Mouse (Mus musculus) liver, embryonic 13.5 days (tissue): Measurements from ENCODE around the gene Srf. TPM values are rescaled to one million over a fixed set of nuclear protein-coding genes. Genes with fewer than 3 reads are reported as not detected.

ENCODE experiments used
- ATAC-seq: fragments of 200-750 bp; cut with Nextera tagmentation; 2 replicates; pipeline ENCODE4 v1.8.0; 2017; ENCODE audit warnings: low read depth, mild to moderate bottlenecking, moderate number of reproducible peaks, moderate library complexity
- DNase-seq: peaks from one replicate; pipeline ENCODE4 v3.0.0; 2022
- H3K27ac ChIP-seq: fragments of 300-500 bp; sonication (generic); 2 replicates; pipeline ENCODE4 v1.5.1; 2015; ENCODE audit warnings: moderate library complexity, mild to moderate bottlenecking, inconsistent platforms
- H3K27me3 ChIP-seq: fragments of 300-500 bp; sonication (generic); 2 replicates; pipeline ENCODE4 v1.6.1; 2015; ENCODE audit warnings: mild to moderate bottlenecking, inconsistent platforms
- H3K36me3 ChIP-seq: fragments of 300-500 bp; sonication (generic); 2 replicates; pipeline ENCODE4 v1.6.1; 2015; ENCODE audit warnings: mild to moderate bottlenecking, inconsistent platforms
- H3K4me1 ChIP-seq: fragments of 300-500 bp; sonication (generic); replicated peaks from 2 replicates; pipeline ENCODE4 v1.6.1; 2015; ENCODE audit warnings: inconsistent platforms
- H3K4me2 ChIP-seq: fragments of 300-500 bp; sonication (generic); 2 replicates; pipeline ENCODE4 v1.6.1; 2015; ENCODE audit warnings: inconsistent platforms, mild to moderate bottlenecking, moderate library complexity
- H3K4me3 ChIP-seq: fragments of 300-500 bp; sonication (generic); replicated peaks from 2 replicates; pipeline ENCODE4 v1.5.1; 2015; ENCODE audit warnings: mild to moderate bottlenecking, inconsistent platforms
- H3K9ac ChIP-seq: fragments of 300-500 bp; sonication (generic); 2 replicates; pipeline ENCODE4 v1.6.1; 2015; ENCODE audit warnings: mild to moderate bottlenecking, inconsistent platforms
- H3K9me3 ChIP-seq: fragments of 300-500 bp; sonication (generic); replicated peaks from 2 replicates; pipeline ENCODE4 v1.6.1; 2016; ENCODE audit warnings: inconsistent platforms
- WGBS: fragments of 180-500 bp; shearing (Covaris S2); methylation state at CpG from one replicate; pipeline ENCODE4 v1.1.7; 2015; ENCODE audit not compliant: insufficient replicate concordance; 5-methylcytosine and 5-hydroxymethylcytosine counted together
- polyA plus RNA-seq: library from polyadenylated mRNA; unstranded; fragments of >200 nt; fragmentation: Nextera tagmentation; extraction: Ambion mirVana; gene quantifications from 2 replicates; pipeline ENCODE4 v1.2.1, GENCODE M21; 2015

Gene Srf
- polyA plus RNA-seq, 1 experiment from 2014 or later: 2.9 TPM

DNA sequence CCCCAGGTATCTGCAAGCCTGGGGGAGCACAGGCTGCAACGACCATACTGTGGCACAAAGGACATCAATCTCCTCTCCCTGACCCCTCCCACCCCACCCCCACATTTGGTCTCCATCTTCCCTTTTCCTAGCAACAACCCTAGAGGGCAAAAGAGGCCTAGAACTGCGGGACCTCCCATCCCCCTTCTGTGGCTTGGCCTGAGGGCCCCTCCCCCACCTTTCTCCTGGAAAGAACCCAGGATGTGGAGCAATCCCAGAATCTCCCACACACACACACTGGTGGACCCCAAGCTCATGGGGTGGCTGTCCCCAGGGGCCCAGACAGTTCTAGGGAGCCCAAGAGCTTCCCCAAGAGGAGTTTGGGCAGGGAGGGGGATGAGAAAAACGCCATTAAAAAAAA lies 8.1 kb downstream of the Srf start:
- Histone ChIP-seq H3K9me3 (no peaks in the 10 kb centered on the region), H3K4me2 (no peak overlapping the region), H3K36me3 (peaks cover 44% of the 10 kb centered on the region), H3K27ac (no peak overlapping the region), H3K4me1 (peaks cover 36% of the 10 kb centered on the region), H3K27me3 (peaks cover 47% of the 10 kb centered on the region), H3K4me3 (no peak overlapping the region), H3K9ac (no peak overlapping the region)
- DNase-seq: no peak
- no peak for ATAC-seq
- WGBS: 39% methylated on average over 3 of the region's 3 CpGs

DNA sequence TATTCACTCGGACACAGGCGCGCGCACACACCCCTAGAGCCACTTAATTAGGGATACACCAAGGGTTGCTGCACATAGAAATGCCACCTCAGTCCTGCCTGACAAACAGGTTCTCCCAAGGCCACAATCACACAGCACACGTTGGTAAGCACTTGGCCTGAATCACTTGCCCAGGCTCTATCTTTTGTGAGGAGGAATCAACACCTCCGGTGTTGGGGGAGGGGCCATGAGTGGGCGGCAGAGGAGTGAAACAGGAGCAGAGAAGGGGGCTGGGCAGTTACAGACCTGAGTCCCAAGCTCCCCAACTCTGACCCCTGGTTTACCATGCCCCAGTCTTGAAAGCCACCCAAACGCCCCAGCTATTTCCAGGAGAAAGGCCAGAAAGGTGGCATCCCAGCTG lies 9.0 kb downstream of the Srf start:
- peaks cover 29% of the 10 kb centered on the region for H3K4me1 ChIP-seq
- 39% methylated on average over 8 of the region's 8 CpGs for WGBS
- no peak overlapping the region for H3K27ac ChIP-seq
- H3K4me3 ChIP-seq: no peak overlapping the region
- ATAC-seq (no peak), DNase-seq (no peak)
- H3K4me2 ChIP-seq: no peak overlapping the region
- H3K36me3 ChIP-seq: peaks cover 38% of the 10 kb centered on the region
- no peaks in the 10 kb centered on the region for H3K9me3 ChIP-seq
- no peak overlapping the region for H3K9ac ChIP-seq
- H3K27me3 ChIP-seq: peaks cover 47% of the 10 kb centered on the region

DNA sequence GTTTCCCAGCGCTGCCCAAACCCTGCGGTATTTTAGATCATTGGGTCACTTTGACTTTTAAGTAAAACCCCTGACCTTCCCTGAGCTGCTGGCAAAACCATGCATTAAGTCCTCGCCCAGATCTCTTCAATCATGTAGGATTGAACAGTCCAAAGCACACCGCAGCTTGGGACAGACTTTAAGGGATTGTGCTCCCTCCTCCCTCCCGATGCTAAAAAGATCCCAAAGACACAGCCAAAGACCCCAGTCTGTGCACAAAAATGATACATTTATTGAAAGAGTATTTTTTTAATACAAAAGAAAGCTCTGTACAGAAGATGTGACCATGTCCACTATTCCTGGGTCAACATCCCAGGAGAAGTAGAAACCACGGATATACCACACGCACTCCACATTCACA lies 9.4 kb downstream of the Srf start:
- H3K4me2 ChIP-seq: peak overlapping the region; percentile 67
- DNase-seq: no peak
- ATAC-seq: no peak
- no peak overlapping the region for H3K27ac ChIP-seq
- H3K27me3 ChIP-seq: peaks cover 47% of the 10 kb centered on the region
- no peak overlapping the region for H3K9ac ChIP-seq
- 26% methylated on average over 7 of the region's 7 CpGs for WGBS
- peak overlapping the region; percentile 54 for H3K4me3 ChIP-seq
- no peaks in the 10 kb centered on the region for H3K9me3 ChIP-seq
- peaks cover 34% of the 10 kb centered on the region for H3K36me3 ChIP-seq
- peaks cover 29% of the 10 kb centered on the region for H3K4me1 ChIP-seq

DNA sequence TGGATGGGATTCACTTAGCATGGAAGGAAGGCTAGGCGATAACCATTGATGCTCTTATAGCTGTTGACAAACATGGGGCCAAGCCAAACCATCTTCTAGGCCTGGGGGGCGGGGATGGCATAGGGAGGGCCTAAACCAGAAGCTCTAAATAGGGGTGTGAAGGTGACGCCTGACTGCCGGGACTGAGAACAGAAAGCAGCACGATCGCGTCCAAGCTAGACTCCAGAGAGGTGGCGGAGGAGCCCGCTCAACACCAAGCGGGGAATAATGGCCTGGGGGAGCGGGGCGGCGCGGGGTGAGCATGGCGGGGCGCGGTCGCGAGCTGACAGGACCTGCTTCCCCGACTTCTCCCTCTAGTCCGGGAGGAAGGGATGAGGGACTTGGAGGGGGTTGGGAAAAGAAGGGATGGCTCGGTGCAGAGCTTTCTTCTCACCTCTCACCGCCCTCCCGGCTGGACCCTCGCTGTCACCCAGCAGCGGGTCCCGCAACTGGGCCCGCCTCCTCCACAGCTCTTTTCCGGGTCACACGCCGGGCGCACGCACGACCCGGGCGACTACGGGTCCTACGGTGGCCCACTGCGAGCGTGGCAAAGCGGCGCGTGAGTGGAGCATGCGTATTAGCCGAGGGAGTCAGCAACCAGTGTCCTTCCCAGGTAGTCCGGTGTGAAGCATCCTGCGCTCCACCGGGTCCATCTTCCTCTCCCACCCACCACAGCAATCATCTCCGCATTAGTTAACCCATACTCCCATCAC lies 10.0 kb downstream of the Srf start, which contains the start of gene Cul9:
Gene Cul9 (minus strand): TSS at position 576 of the 752 bp plus-strand sequence.
- Histone ChIP-seq H3K9ac (peak within 1 kb of the TSS; percentile 55), H3K27ac (no peak within 1 kb of the TSS), H3K27me3 (peaks cover 47% of the 10 kb centered on the region), H3K4me3 (peak within 1 kb of the TSS; percentile 54), H3K4me1 (peaks cover 29% of the 10 kb centered on the region), H3K36me3 (peaks cover 28% of the 10 kb centered on the region), H3K4me2 (peak within 1 kb of the TSS; percentile 67), H3K9me3 (no peaks in the 10 kb centered on the region)
- 5% methylated on average over 47 of the region's 49 CpGs for WGBS
- ATAC-seq (no peak; the same call in 1 of the 2 replicates), DNase-seq (no peak)

DNA sequence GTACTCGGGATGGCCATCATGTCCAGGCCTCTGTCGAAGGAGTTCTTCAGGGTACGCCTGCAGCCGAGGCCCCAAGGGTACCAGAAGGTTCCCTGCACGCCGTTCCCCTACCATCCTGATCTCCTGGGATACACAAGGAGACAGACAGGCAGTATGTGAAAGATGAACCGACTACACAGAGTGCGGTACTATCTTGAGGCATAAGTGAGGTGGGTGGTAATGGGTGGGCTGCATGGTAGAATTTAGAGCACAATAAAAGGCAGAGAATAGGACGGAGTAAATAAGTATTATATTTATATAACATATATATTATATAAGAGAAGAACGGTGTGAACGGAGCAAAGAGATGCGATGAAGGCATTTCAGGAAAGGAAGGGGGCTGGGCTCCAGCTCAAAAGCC lies 12.3 kb downstream of the Srf start:
- no peak for ATAC-seq
- Histone ChIP-seq H3K4me3 (no peak overlapping the region), H3K36me3 (peaks cover 7% of the 10 kb centered on the region), H3K4me2 (no peak overlapping the region), H3K4me1 (peaks cover 26% of the 10 kb centered on the region), H3K27ac (no peak overlapping the region), H3K9me3 (no peaks in the 10 kb centered on the region), H3K9ac (no peak overlapping the region), H3K27me3 (peaks cover 61% of the 10 kb centered on the region)
- no peak for DNase-seq
- 81% methylated on average over 12 of the region's 12 CpGs for WGBS

DNA sequence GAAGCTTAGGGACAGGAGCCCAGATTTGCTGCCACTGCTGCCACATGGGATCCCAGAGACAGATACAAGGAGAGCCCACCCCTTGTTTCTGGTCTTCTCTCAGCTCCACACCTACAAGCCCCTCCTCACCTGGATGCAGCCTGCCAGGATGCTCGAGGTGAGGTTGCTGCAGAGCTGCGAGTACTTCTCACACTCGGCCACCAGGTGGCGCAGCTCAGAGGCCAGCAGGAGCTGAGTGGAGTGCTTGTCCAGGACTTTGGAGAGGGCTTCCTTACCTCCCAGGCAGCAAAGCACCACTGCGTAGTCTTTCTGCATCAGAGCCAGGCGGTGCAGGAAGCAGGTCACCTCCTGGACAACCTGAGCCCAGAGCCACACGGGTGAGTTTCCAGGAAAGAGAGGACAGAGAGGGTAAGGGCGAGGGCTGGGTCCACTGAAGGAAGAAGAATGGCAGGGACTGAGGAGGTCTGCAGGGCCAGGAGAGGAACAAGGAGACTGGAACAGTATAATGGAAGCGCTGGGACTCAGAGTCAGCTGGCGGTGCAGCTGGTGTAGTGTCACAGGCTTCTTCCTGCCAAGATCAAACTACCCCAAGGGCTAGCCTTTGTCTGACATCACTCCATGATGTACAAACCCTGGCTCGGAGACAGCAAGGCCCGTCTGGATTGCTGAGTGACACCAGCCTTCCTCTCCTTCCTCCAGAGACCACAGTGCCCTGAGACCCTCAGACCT lies 30.2 kb downstream of the Srf start:
- ATAC-seq: peak; percentile 20; the same call in 1 of the 2 replicates
- no peaks in the 10 kb centered on the region for H3K36me3 ChIP-seq

DNA sequence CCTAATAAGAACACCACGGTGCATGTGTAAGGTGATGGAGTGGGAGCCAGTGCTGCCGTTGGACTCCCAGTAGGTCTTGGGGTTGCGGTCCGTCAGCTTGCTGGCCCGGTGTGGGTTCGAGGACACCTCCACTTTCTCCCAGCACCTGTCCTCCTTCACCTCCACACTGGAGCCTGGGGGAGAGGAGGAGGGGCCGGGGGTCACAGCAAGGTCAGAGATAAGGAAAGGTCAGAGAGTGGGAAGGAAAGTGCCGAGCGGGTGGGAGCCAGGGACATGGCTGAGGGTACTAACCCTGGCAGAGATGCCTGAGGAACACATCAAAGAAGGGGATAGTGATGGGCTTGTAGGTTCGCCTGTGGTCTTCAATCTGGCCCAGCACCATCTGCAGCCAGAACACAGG lies 30.9 kb downstream of the Srf start:
- peaks cover 34% of the 10 kb centered on the region for H3K27me3 ChIP-seq
- no peak for ATAC-seq
- 66% methylated on average over 10 of the region's 10 CpGs for WGBS

More for the DNA sequence above, 30.2 kb downstream of the Srf start:
- Histone ChIP-seq H3K27me3 (peaks cover 27% of the 10 kb centered on the region), H3K9me3 (no peaks in the 10 kb centered on the region), H3K4me3 (no peak overlapping the region), H3K4me1 (no peaks in the 10 kb centered on the region), H3K27ac (no peak overlapping the region), H3K4me2 (no peak overlapping the region), H3K9ac (no peak overlapping the region)
- peak; percentile 48 for DNase-seq
- 28% methylated on average over 12 of the region's 12 CpGs for WGBS

DNA sequence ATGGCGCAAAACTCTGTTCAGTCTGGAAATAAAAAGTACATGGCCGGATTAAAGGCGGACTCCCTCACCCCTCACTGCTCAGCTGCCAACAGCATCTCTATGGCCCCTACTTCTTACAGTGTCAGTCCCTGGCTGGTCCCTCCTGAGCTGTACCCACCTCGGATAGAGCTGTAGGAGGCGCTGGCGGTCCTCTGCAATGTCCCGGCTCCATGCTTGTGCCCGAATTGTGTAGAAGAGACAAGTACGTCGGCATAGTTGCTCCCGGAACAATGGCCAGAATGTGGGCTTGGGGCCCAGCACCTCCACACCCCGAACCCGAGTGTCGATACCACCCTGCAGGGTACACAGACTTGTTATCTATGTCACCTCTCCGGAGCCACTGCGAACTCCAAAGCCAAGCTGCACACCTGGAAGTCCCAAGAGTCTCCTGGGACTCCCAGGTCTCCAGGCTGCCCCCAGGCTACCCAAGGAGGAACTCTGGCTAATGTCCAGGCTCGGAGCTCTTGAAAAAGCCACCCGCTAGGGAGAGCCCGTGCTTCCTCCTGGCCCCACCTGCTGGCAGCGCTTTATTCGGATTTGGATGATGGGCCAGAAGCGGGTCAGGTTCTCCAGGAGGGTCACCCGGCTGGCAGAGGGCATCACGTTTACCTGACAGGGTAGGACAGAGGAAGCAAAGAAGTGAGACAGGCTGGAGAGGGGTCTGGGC lies 33.9 kb downstream of the Srf start:
- no peak overlapping the region for H3K4me3 ChIP-seq
- no peak overlapping the region for H3K4me2 ChIP-seq
- 42% methylated on average over 24 of the region's 24 CpGs for WGBS
- ATAC-seq (no peak), DNase-seq (no peak)
- no peaks in the 10 kb centered on the region for H3K4me1 ChIP-seq
- peaks cover 42% of the 10 kb centered on the region for H3K27me3 ChIP-seq
- H3K9ac ChIP-seq: no peak overlapping the region
- no peak overlapping the region for H3K27ac ChIP-seq
- H3K36me3 ChIP-seq: no peaks in the 10 kb centered on the region
- H3K9me3 ChIP-seq: no peaks in the 10 kb centered on the region

More for the DNA sequence above, 30.9 kb downstream of the Srf start:
- Histone ChIP-seq H3K36me3 (no peaks in the 10 kb centered on the region), H3K4me1 (no peaks in the 10 kb centered on the region), H3K9ac (no peak overlapping the region), H3K4me3 (no peak overlapping the region), H3K27ac (no peak overlapping the region), H3K4me2 (no peak overlapping the region), H3K9me3 (no peaks in the 10 kb centered on the region)
- no peak for DNase-seq

DNA sequence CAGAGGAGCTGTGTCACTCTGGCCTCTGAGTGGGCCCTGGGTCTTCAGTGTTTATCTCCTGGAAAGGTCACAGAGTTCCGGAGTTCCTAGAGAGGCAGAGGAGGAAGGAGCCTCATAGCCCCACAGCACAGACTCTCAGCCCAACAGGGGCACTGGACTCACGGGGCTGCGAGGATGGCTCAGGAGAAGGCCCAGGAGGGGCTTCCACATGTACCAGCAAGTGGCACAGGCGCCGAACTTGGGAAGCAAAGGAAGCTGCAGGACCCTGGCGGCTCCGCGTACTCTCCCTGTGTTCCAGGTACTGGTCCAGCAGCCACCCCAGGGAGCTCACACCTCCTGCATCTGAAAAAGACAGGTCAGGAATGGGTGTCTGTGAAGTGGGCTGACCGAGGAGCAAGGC lies 34.8 kb downstream of the Srf start:
- ATAC-seq (no peak), DNase-seq (no peak)
- Histone ChIP-seq H3K9me3 (no peaks in the 10 kb centered on the region), H3K4me3 (no peak overlapping the region), H3K27ac (no peak overlapping the region), H3K36me3 (no peaks in the 10 kb centered on the region), H3K4me1 (no peaks in the 10 kb centered on the region), H3K9ac (no peak overlapping the region), H3K27me3 (peaks cover 42% of the 10 kb centered on the region), H3K4me2 (no peak overlapping the region)
- 66% methylated on average over 9 of the region's 9 CpGs for whole genome bisulfite sequencing

DNA sequence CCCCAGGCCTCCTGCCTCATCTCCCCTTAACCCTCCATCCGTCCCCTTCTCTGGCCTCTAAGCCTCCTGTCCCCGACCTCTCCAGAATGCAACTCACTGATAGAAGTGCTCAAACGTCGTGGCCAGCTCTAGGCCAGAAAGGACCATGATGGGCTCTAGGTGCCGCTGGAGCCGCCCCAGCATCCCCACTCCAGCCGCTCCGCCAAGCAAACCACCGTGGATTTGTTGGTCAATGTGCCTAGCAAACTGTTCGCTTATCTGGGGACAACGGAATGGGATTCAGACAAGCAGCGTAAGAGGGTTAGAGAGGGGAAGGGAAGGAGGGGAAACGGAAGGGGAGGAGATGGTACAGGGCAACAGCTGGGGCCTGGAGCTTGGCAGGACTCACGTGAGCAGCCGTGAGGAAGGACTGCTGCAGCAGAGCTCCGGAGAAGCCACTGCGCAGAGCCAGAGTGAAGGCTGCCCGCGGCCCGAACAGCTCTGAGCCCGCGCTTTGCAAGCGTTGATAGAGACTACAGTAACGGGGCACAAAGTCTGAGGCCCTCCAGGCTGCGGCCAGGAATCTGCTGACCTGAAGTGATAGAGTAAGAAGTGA lies 35.5 kb downstream of the Srf start:
- Histone ChIP-seq H3K9ac (no peak overlapping the region), H3K36me3 (no peaks in the 10 kb centered on the region), H3K9me3 (no peaks in the 10 kb centered on the region), H3K27ac (no peak overlapping the region), H3K4me3 (no peak overlapping the region; the same call in 1 of the 2 replicates), H3K27me3 (peaks cover 42% of the 10 kb centered on the region), H3K4me2 (peak overlapping the region; percentile 33), H3K4me1 (no peaks in the 10 kb centered on the region)
- no peak for DNase-seq
- WGBS: 21% methylated on average over 25 of the region's 25 CpGs
- ATAC-seq: no peak

DNA sequence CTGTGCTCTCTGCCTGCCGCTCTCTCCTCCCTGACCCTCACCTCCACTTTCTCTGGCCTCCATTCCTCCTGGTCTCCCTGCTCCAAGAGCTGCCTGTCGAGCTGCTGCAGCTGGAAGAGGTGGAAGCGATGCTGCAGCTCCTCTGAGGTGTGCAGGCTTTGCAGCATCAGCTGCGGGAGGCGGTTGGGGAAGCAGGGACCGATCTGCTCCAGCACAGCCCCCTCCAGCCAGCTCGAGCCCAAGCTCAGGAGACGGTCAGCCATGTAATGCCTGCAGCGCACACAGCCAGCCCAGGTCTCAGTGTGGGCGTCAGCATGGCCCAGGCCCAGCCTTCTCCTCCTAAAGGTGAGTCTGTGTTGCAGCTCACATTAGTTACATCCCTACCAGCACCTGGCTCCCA lies 36.0 kb downstream of the Srf start:
- H3K9me3 ChIP-seq: no peaks in the 10 kb centered on the region
- H3K27ac ChIP-seq: no peak overlapping the region
- no peak overlapping the region for H3K4me3 ChIP-seq
- H3K27me3 ChIP-seq: peaks cover 38% of the 10 kb centered on the region
- peak overlapping the region; percentile 33 for H3K4me2 ChIP-seq
- ATAC-seq (no peak), DNase-seq (no peak)
- WGBS: 42% methylated on average over 10 of the region's 10 CpGs
- no peaks in the 10 kb centered on the region for H3K4me1 ChIP-seq
- no peak overlapping the region for H3K9ac ChIP-seq
- H3K36me3 ChIP-seq: no peaks in the 10 kb centered on the region
